Mouse (Mus musculus) ES-E14 (cell line): ENCODE data around the gene Birc2. TPM values are rescaled to one million over a fixed set of nuclear protein-coding genes. Genes with fewer than 3 reads are reported as not detected.

Experiments used
- DNase-seq: peaks from one replicate; pipeline ENCODE4 v3.0.0-alpha.2; 2013; ENCODE audit warnings: low read depth, low spot score
- H3K27ac ChIP-seq: 2 replicates; pipeline ENCODE4 v1.5.1; 2012; ENCODE audit warnings: low read depth, mild to moderate bottlenecking, low read length, moderate library complexity, mixed read lengths; ENCODE audit not compliant: poor library complexity, insufficient read depth, severe bottlenecking
- H3K36me3 ChIP-seq: 2 replicates; pipeline ENCODE4 v1.6.1; 2012; ENCODE audit warnings: mild to moderate bottlenecking, low read length, moderate library complexity, mixed read lengths; ENCODE audit not compliant: control insufficient read depth, poor library complexity, insufficient read depth, severe bottlenecking
- H3K4me1 ChIP-seq, 2 experiments: fragments of 150-350 bp in 1 of 2; sonication (generic) in 1 of 2; 2 replicates each; pipeline ENCODE4 v1.6.1; 2012; ENCODE audit warnings: low read length in 2 of 2, mild to moderate bottlenecking in 1 of 2, mixed read lengths in 1 of 2; ENCODE audit not compliant: control insufficient read depth in 2 of 2, insufficient read depth in 2 of 2, poor library complexity in 1 of 2
- H3K4me3 ChIP-seq, 2 experiments: fragments of 150-350 bp in 1 of 2; sonication (generic) in 1 of 2; 2 replicates each; pipeline ENCODE4 v1.5.1; 2012; ENCODE audit warnings: low read length in 2 of 2, low read depth in 1 of 2, mild to moderate bottlenecking in 1 of 2, mixed read lengths in 1 of 2; ENCODE audit not compliant: insufficient read depth in 1 of 2, poor library complexity in 1 of 2, severe bottlenecking in 1 of 2
- H3K9ac ChIP-seq: 2 replicates; pipeline ENCODE4 v1.6.1; 2012; ENCODE audit warnings: low read depth, mild to moderate bottlenecking, low read length, mixed read lengths; ENCODE audit not compliant: poor library complexity, insufficient read depth, severe bottlenecking
- H3K9me3 ChIP-seq: fragments of 150-350 bp; sonication (generic); 2 replicates; pipeline ENCODE4 v1.6.1; 2012; ENCODE audit warnings: low read depth, mild to moderate bottlenecking, low read length; ENCODE audit not compliant: control insufficient read depth, insufficient read depth
- CHD2 ChIP-seq: IDR thresholded peaks from 2 replicates; pipeline ENCODE4 v1.6.1; 2014; ENCODE audit warnings: mild to moderate bottlenecking, low read depth, low read length, inconsistent platforms
- HCFC1 ChIP-seq: IDR thresholded peaks from 2 replicates; pipeline ENCODE4 v1.6.1; 2012; ENCODE audit warnings: low read length, inconsistent platforms, borderline replicate concordance; ENCODE audit not compliant: insufficient read depth
- MAFK ChIP-seq: IDR thresholded peaks from 2 replicates; pipeline ENCODE4 v1.6.1; 2014; ENCODE audit warnings: mild to moderate bottlenecking, low read depth, low read length, inconsistent platforms; ENCODE audit not compliant: insufficient read depth
- ZC3H11A ChIP-seq: IDR thresholded peaks from 2 replicates; pipeline ENCODE4 v1.6.1; 2012; ENCODE audit warnings: low read depth, mild to moderate bottlenecking, inconsistent platforms, low read length, borderline replicate concordance
- ZNF384 ChIP-seq: IDR thresholded peaks from 2 replicates; pipeline ENCODE4 v1.6.1; 2012; ENCODE audit warnings: low read depth, low read length, inconsistent platforms
- in situ Hi-C, 2 experiments: fragments of 600-800 bp; cut with MboI; formaldehyde crosslinking; loops; one replicate each; pipeline ENCODE4 v1.15.1; 2025; ENCODE audit warnings: low sequenced_read_pairs in 2 of 2, inconsistent platforms in 1 of 2; ENCODE audit not compliant: unreplicated experiment in 2 of 2
- total RNA-seq: library from RNA; depleted of rRNA; stranded (reverse); fragments of 300-350 nt; gene quantifications from 2 replicates; pipeline ENCODE4 v1.2.3, GENCODE M21; 2012

Birc2 gene
- total RNA-seq, 1 experiment: 30.5 TPM

GRCm38 (mm10) chr9:7783823-7784614, 52.8 kb downstream of the Birc2 start:
- H3K4me3 ChIP-seq: no peak overlapping the region
- H3K9ac ChIP-seq: no peak overlapping the region
- H3K36me3 ChIP-seq: peaks cover 10% of the 10 kb centered on the region; the same call in 1 of the 2 replicates
- no peak for DNase-seq
- H3K27ac ChIP-seq: no peak overlapping the region
- in situ Hi-C loops: no loop called here
- TF ChIP-seq ZC3H11A (no peak), CHD2 (no peak), MAFK (no peak), HCFC1 (no peak), ZNF384 (no peak)
- no peaks in the 10 kb centered on the region for H3K9me3 ChIP-seq
- H3K4me1 ChIP-seq: peaks cover 0 to 4% of the 10 kb centered on the region in 2 experiments; a peak in 1 of 4 replicates

- H3K27ac ChIP-seq: no peak overlapping the region
- H3K4me3 ChIP-seq: no peak overlapping the region
- H3K4me1 ChIP-seq: peaks cover 0 to 2% of the 10 kb centered on the region in 2 experiments; a peak in 1 of 4 replicates
- in situ Hi-C loops: no loop called here
- H3K36me3 ChIP-seq: peaks cover 10% of the 10 kb centered on the region; the same call in 1 of the 2 replicates
- H3K9me3 ChIP-seq: no peaks in the 10 kb centered on the region
- no peak for TF ChIP-seq MAFK
- no peak for TF ChIP-seq ZC3H11A
- TF ChIP-seq ZNF384: no peak
- TF ChIP-seq HCFC1: no peak
- no peak for TF ChIP-seq CHD2
- no peak for DNase-seq
- H3K9ac ChIP-seq: no peak overlapping the region
These were observed 56.4 kb downstream of the Birc2 start for GRCm38 (mm10) chr9:7780250-7781150.

- H3K4me1 ChIP-seq: peaks cover 0 to 2% of the 10 kb centered on the region in 2 experiments; a peak in 1 of 4 replicates
- TF ChIP-seq CHD2 (no peak), MAFK (no peak), HCFC1 (no peak), ZNF384 (no peak)
- no peak overlapping the region for H3K27ac ChIP-seq
- no peak overlapping the region for H3K9ac ChIP-seq
- in situ Hi-C loops: no loop called here
- DNase-seq: no peak
- no peak overlapping the region for H3K4me3 ChIP-seq
- H3K36me3 ChIP-seq: peaks cover 5% of the 10 kb centered on the region; the same call in 1 of the 2 replicates
- H3K9me3 ChIP-seq: no peaks in the 10 kb centered on the region
These were observed 57.1 kb downstream of the Birc2 start for GRCm38 (mm10) chr9:7779786-7780185.

GRCm38 (mm10) chr9:7778771-7779170, 58.1 kb downstream of the Birc2 start:
- in situ Hi-C loops: no loop called here
- TF ChIP-seq ZNF384: no peak
- TF ChIP-seq HCFC1: no peak
- no peak for TF ChIP-seq MAFK
- no peak for TF ChIP-seq ZC3H11A
- TF ChIP-seq CHD2: no peak

More at GRCm38 (mm10) chr9:7778771-7779170, 58.1 kb downstream of the Birc2 start:
- Histone ChIP-seq H3K36me3 (peaks cover 7% of the 10 kb centered on the region; the same call in 1 of the 2 replicates), H3K4me3 (no peak overlapping the region), H3K9me3 (no peaks in the 10 kb centered on the region), H3K4me1 (peaks cover 0 to 2% of the 10 kb centered on the region in 2 experiments; a peak in 1 of 4 replicates), H3K9ac (no peak overlapping the region), H3K27ac (no peak overlapping the region)
- no peak for DNase-seq
